Mouse (Mus musculus) heart, embryonic 10.5 days (tissue): Measurements from ENCODE around the gene Gm49486. TPM values are rescaled to one million over a fixed set of nuclear protein-coding genes. Genes with fewer than 3 reads are reported as not detected.

Experiments used
- polyA plus RNA-seq: library from polyadenylated mRNA; unstranded; fragments of >200 nt; fragmentation: Nextera tagmentation; extraction: Ambion mirVana; gene quantifications from 2 replicates; pipeline ENCODE4 v1.2.1, GENCODE M21; 2016

Gene Gm49486
- polyA plus RNA-seq, 1 experiment from 2014 or later: 0.39 TPM

Other genes with a start within 250 kb of the Gm49486 start
- gene H1f0, start 200.9 kb upstream of the Gm49486 start, polyA plus RNA-seq: 195 and 250 TPM in 2 replicates
- 0.26 TPM in 1 of 2 replicates, not detected in the other for gene Galr3, start 187.5 kb upstream of the Gm49486 start, polyA plus RNA-seq
- 34.8 and 48.7 TPM in 2 replicates for gene Ankrd54, start 166.5 kb upstream of the Gm49486 start, polyA plus RNA-seq
- 201 and 226 TPM in 2 replicates for gene Eif3l, start 154.2 kb upstream of the Gm49486 start, polyA plus RNA-seq
- 13.1 and 14.5 TPM in 2 replicates for gene Micall1, start 120.5 kb upstream of the Gm49486 start, polyA plus RNA-seq
- 289 and 326 TPM in 2 replicates for gene Polr2f, start 88.4 kb upstream of the Gm49486 start, polyA plus RNA-seq
- gene 1700088E04Rik, start 88.1 kb upstream of the Gm49486 start, polyA plus RNA-seq: 6.0 and 8.1 TPM in 2 replicates
- 0.34 and 1.6 TPM in 2 replicates for gene Sox10, start 64.2 kb upstream of the Gm49486 start, polyA plus RNA-seq
- 41.0 and 41.3 TPM in 2 replicates for gene Pick1, start 218 bp upstream of the Gm49486 start, polyA plus RNA-seq
- gene Slc16a8, start 25.4 kb downstream of the Gm49486 start, polyA plus RNA-seq: 0.15 and 0.26 TPM in 2 replicates
- gene Baiap2l2, start 56.1 kb downstream of the Gm49486 start, polyA plus RNA-seq: 10.2 and 14.7 TPM in 2 replicates
- 17.2 and 17.3 TPM in 2 replicates for gene Pla2g6, start 99.0 kb downstream of the Gm49486 start, polyA plus RNA-seq
- 1.6 and 2.0 TPM in 2 replicates for gene Maff, start 117.2 kb downstream of the Gm49486 start, polyA plus RNA-seq
- 67.7 and 76.3 TPM in 2 replicates for gene Tmem184b, start 174.2 kb downstream of the Gm49486 start, polyA plus RNA-seq
- gene Csnk1e, start 226.2 kb downstream of the Gm49486 start, polyA plus RNA-seq: 87.9 and 102 TPM in 2 replicates